Mouse (Mus musculus) kidney, postnatal 36 days (tissue): Measurements from ENCODE around the gene Cast.

ENCODE experiments used
- DNase-seq, 2 experiments: peaks; one replicate each; pipeline ENCODE4 v3.0.0; 2021 to 2022; ENCODE audit warnings: mixed read lengths in 2 of 2

Cast gene

GRCm38 (mm10) chr13:74695497-74696193 is 113.0 kb downstream of the Cast start:
- DNase-seq, result no peak
